Mouse (Mus musculus): ENCODE measurements at regions not wholly inside any gene's neighbourhood (a gene's known extent, or its start where the extent isn't known, plus 50 kb on each side); places are given as distances from the start of the nearest gene placed in this dataset.

- no peak overlapping the region for H3K4me2 ChIP-seq
- H3K4me3 ChIP-seq, result no peak overlapping the region
- 79% methylated on average over 2 of the region's 2 CpGs for WGBS
- no peak overlapping the region for H3K27ac ChIP-seq (replicated peaks)
- H3K27me3 ChIP-seq (replicated peaks), result no peaks in the 10 kb centered on the region
- H3K36me3 ChIP-seq, result no peaks in the 10 kb centered on the region
- ATAC-seq (ENCODE audit: extremely low read depth, insufficient number of reproducible peaks, low FRiP score, low TSS enrichment), result no peak
- H3K9ac ChIP-seq, result no peak overlapping the region
- 0 out of 2 replicates have a peak, but pooled peaks cover 6% of the 10 kb centered on the region for H3K4me1 ChIP-seq
- H3K9me3 ChIP-seq, result no peaks in the 10 kb centered on the region
Observed at GRCm38 (mm10) chr9:94589672-94590071, 51.8 kb upstream of the 1190002N15Rik start.

- 77% methylated on average over 2 of the region's 2 CpGs for WGBS
- no peak for ATAC-seq (ENCODE audit: extremely low read depth, insufficient number of reproducible peaks, low FRiP score, low TSS enrichment)
Observed at GRCm38 (mm10) chr9:94604993-94605392, 64.7 kb upstream of the Slc9a9 start.

GRCm38 (mm10) chr9:94606422-94606821, 63.3 kb upstream of the Slc9a9 start:
- Histone ChIP-seq H3K27me3 (replicated peaks) (no peaks in the 10 kb centered on the region), H3K4me2 (no peak overlapping the region), H3K4me1 (peaks cover 4% of the 10 kb centered on the region; the same call in 1 of the 2 replicates), H3K9ac (no peak overlapping the region), H3K9me3 (no peaks in the 10 kb centered on the region), H3K36me3 (no peaks in the 10 kb centered on the region), H3K27ac (replicated peaks) (no peak overlapping the region), H3K4me3 (no peak overlapping the region)
- no peak for ATAC-seq (ENCODE audit: extremely low read depth, insufficient number of reproducible peaks, low FRiP score, low TSS enrichment)
- 64% methylated on average over 2 of the region's 2 CpGs for WGBS

More at GRCm38 (mm10) chr9:94604993-94605392, 64.7 kb upstream of the Slc9a9 start:
- Histone ChIP-seq H3K4me3 (no peak overlapping the region), H3K27ac (replicated peaks) (no peak overlapping the region), H3K4me1 (peaks cover 4% of the 10 kb centered on the region; the same call in 1 of the 2 replicates), H3K36me3 (no peaks in the 10 kb centered on the region), H3K9ac (no peak overlapping the region), H3K27me3 (replicated peaks) (no peaks in the 10 kb centered on the region), H3K9me3 (no peaks in the 10 kb centered on the region), H3K4me2 (no peak overlapping the region)

GRCm38 (mm10) chr9:94607011-94607749, 62.5 kb upstream of the Slc9a9 start:
- H3K27ac ChIP-seq (replicated peaks), result no peak overlapping the region
- no peaks in the 10 kb centered on the region for H3K9me3 ChIP-seq
- no peak for ATAC-seq (ENCODE audit: extremely low read depth, insufficient number of reproducible peaks, low FRiP score, low TSS enrichment)
- H3K4me3 ChIP-seq, result no peak overlapping the region
- WGBS, result 71% methylated on average over 13 of the region's 13 CpGs
- peaks cover 4% of the 10 kb centered on the region; the same call in 1 of the 2 replicates for H3K4me1 ChIP-seq
- no peak overlapping the region for H3K4me2 ChIP-seq
- H3K9ac ChIP-seq, result no peak overlapping the region
- H3K27me3 ChIP-seq (replicated peaks), result no peaks in the 10 kb centered on the region
- H3K36me3 ChIP-seq, result no peaks in the 10 kb centered on the region

GRCm38 (mm10) chr9:94607750-94608106, 62.0 kb upstream of the Slc9a9 start:
- H3K4me1 ChIP-seq, result peaks cover 4% of the 10 kb centered on the region; the same call in 1 of the 2 replicates
- no peak overlapping the region for H3K9ac ChIP-seq
- WGBS, result 28% methylated on average over 2 of the region's 2 CpGs
- no peak overlapping the region for H3K27ac ChIP-seq (replicated peaks)
- H3K9me3 ChIP-seq, result no peaks in the 10 kb centered on the region
- no peak overlapping the region for H3K4me2 ChIP-seq
- no peak for ATAC-seq (ENCODE audit: extremely low read depth, insufficient number of reproducible peaks, low FRiP score, low TSS enrichment)
- no peaks in the 10 kb centered on the region for H3K27me3 ChIP-seq (replicated peaks)
- H3K36me3 ChIP-seq, result no peaks in the 10 kb centered on the region
- no peak overlapping the region for H3K4me3 ChIP-seq

- Histone ChIP-seq H3K9me3 (no peaks in the 10 kb centered on the region), H3K4me1 (peaks cover 16% of the 10 kb centered on the region), H3K27me3 (replicated peaks) (no peaks in the 10 kb centered on the region), H3K36me3 (no peaks in the 10 kb centered on the region), H3K9ac (no peak overlapping the region), H3K4me2 (no peak overlapping the region), H3K27ac (replicated peaks) (no peak overlapping the region), H3K4me3 (no peak overlapping the region)
- no peak for ATAC-seq (ENCODE audit: extremely low read depth, insufficient number of reproducible peaks, low FRiP score, low TSS enrichment)
- 65% methylated on average over 3 of the region's 3 CpGs for WGBS
Observed at GRCm38 (mm10) chr9:94610101-94610500, 59.6 kb upstream of the Slc9a9 start.

- 67% methylated on average over 5 of the region's 5 CpGs for WGBS
- no peaks in the 10 kb centered on the region for H3K27me3 ChIP-seq (replicated peaks)
- H3K4me3 ChIP-seq, result no peak overlapping the region
- peaks cover 22% of the 10 kb centered on the region for H3K4me1 ChIP-seq
- no peak overlapping the region for H3K4me2 ChIP-seq
- no peak overlapping the region for H3K9ac ChIP-seq
- no peaks in the 10 kb centered on the region for H3K36me3 ChIP-seq
- no peak overlapping the region for H3K27ac ChIP-seq (replicated peaks)
- no peak for ATAC-seq (ENCODE audit: extremely low read depth, insufficient number of reproducible peaks, low FRiP score, low TSS enrichment)
- no peaks in the 10 kb centered on the region for H3K9me3 ChIP-seq
Observed at GRCm38 (mm10) chr9:94610600-94611337, 58.9 kb upstream of the Slc9a9 start.

GRCm38 (mm10) chr9:94613891-94614671, 55.6 kb upstream of the Slc9a9 start:
- H3K4me1 ChIP-seq, result peaks cover 38% of the 10 kb centered on the region
- no peak overlapping the region for H3K4me3 ChIP-seq
- WGBS, result 23% methylated on average over 6 of the region's 6 CpGs
- no peak overlapping the region for H3K9ac ChIP-seq
- H3K36me3 ChIP-seq, result no peaks in the 10 kb centered on the region
- H3K9me3 ChIP-seq, result no peaks in the 10 kb centered on the region
- no peak overlapping the region for H3K4me2 ChIP-seq
- no peaks in the 10 kb centered on the region for H3K27me3 ChIP-seq (replicated peaks)
- H3K27ac ChIP-seq (replicated peaks), result peak overlapping the region; percentile 80
- no peak for ATAC-seq (ENCODE audit: extremely low read depth, insufficient number of reproducible peaks, low FRiP score, low TSS enrichment)

- Histone ChIP-seq H3K4me1 (peaks cover 38% of the 10 kb centered on the region), H3K27ac (replicated peaks) (peak overlapping the region; percentile 80), H3K36me3 (no peaks in the 10 kb centered on the region), H3K9ac (no peak overlapping the region; the same call in 1 of the 2 replicates), H3K27me3 (replicated peaks) (no peaks in the 10 kb centered on the region), H3K4me2 (peak overlapping the region; percentile 54), H3K4me3 (peak overlapping the region; percentile 21), H3K9me3 (no peaks in the 10 kb centered on the region)
- 14% methylated on average over 11 of the region's 11 CpGs for WGBS
- no peak for ATAC-seq (ENCODE audit: extremely low read depth, insufficient number of reproducible peaks, low FRiP score, low TSS enrichment)
Observed at GRCm38 (mm10) chr9:94615205-94615604, 54.5 kb upstream of the Slc9a9 start.

GRCm38 (mm10) chr9:94618079-94618786, 51.5 kb upstream of the Slc9a9 start:
- Histone ChIP-seq H3K9me3 (no peaks in the 10 kb centered on the region), H3K27ac (replicated peaks) (peak overlapping the region; percentile 25; the same call in 1 of the 2 replicates), H3K4me1 (peaks cover 48% of the 10 kb centered on the region), H3K4me3 (no peak overlapping the region), H3K27me3 (replicated peaks) (no peaks in the 10 kb centered on the region), H3K9ac (no peak overlapping the region), H3K36me3 (no peaks in the 10 kb centered on the region), H3K4me2 (no peak overlapping the region)
- 54% methylated on average over 6 of the region's 6 CpGs for WGBS
- no peak for ATAC-seq (ENCODE audit: extremely low read depth, insufficient number of reproducible peaks, low FRiP score, low TSS enrichment)
